Mouse (Mus musculus) layer of hippocampus, adult 2 months (tissue): ENCODE data around the gene Rhoj. TPM values are rescaled to one million over a fixed set of nuclear protein-coding genes. Genes with fewer than 3 reads are reported as not detected.

ENCODE experiments used
- DNase-seq, 2 experiments: peaks; one replicate each; pipeline ENCODE4 v3.0.0; 2022; ENCODE audit warnings: low spot score in 2 of 2
- H3K27ac ChIP-seq: fragments of 200-600 bp; 2 replicates; pipeline ENCODE4 v1.8.1; 2022
- H3K4me3 ChIP-seq: fragments of 200-600 bp; 2 replicates; pipeline ENCODE4 v1.8.1; 2022; ENCODE audit warnings: mild to moderate bottlenecking
- CTCF ChIP-seq: fragments of 200-600 bp; conservative IDR thresholded peaks from 2 replicates; pipeline ENCODE4 v1.8.1; 2022; ENCODE audit warnings: antibody characterized with exemption, mild to moderate bottlenecking, moderate library complexity
- total RNA-seq, 2 experiments: library from RNA; stranded (reverse); gene quantifications; 2 replicates each; pipeline ENCODE4 v1.2.3; 2021

Gene Rhoj
- total RNA-seq, 2 experiments from 2014 or later: 4.1 to 4.8 TPM

DNA sequence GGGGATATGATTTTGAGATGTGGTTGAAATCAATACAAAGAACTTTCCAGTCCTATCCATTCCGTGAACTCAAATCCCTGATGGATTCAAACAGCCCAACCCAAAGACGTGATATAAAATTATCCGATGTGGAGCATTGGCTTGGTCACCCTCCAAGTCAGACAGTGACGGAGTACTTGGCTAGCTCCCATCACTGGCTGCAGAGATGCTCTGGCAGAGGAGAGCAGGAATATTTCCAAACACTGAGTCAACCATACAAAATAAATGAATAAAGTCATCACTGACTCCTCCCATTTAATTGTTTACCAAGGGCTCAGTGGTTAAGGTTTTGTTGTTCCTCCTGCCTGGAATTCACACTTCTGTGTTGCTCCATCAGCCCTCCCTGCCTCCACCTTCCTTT lies 50.6 kb downstream of the Rhoj start:
- no peak for TF ChIP-seq CTCF

DNA sequence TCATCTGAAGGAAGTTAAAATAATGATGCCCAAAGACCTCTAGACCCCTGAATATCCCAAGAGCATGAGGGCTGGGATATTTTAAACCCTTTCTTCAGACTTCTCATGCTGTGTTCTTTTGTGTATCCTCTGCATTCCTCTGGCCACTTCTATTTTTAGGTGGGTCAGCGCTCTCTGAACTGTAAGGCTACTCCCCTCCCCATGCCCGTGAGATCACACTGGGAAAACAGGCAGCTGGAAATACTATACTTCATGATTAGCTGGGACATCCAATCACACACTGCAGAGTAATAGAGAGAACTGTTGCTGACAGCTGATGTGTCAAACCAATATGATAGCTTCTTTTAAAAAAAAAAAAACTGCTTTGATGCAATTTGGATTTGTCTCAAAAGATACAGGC lies 51.4 kb downstream of the Rhoj start:
- H3K4me3 ChIP-seq: no peak overlapping the region
- TF ChIP-seq CTCF: no peak
- H3K27ac ChIP-seq: no peak overlapping the region
- no peak for DNase-seq

More for the DNA sequence above, 50.6 kb downstream of the Rhoj start:
- H3K27ac ChIP-seq: no peak overlapping the region
- DNase-seq: peak in 1 of 2 experiments; percentile 37
- H3K4me3 ChIP-seq: no peak overlapping the region

DNA sequence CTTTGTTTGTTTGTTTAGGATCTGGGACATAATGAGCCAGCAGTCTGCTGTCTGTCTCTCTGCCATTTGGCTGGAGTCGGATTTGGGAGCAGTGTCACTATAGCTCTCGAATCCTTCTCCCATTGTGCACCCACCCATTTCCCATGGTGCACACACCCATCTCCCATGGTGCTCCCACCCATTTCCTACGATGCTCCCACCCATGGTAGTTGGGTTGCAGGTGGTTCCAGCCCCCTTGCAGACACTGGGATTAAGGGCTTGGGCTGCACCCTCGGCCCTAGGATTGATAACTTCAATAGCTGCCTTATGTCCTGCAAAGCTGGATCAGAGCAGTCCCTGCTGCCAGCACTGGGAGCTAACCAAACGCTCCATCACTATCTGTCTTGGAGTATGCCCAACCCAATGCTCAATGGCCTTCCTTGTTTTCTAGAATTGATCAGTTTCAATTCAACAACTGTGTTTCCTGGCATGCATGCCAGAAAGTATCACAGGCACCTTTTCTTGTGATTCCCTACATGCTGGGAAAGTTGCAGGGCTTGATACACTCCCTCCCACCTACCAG lies 51.9 kb downstream of the Rhoj start:
- H3K27ac ChIP-seq: no peak overlapping the region; the same call in 1 of the 2 replicates
- no peak overlapping the region for H3K4me3 ChIP-seq
- TF ChIP-seq CTCF: no peak
- DNase-seq: peak in 1 of 2 experiments; percentile 12

DNA sequence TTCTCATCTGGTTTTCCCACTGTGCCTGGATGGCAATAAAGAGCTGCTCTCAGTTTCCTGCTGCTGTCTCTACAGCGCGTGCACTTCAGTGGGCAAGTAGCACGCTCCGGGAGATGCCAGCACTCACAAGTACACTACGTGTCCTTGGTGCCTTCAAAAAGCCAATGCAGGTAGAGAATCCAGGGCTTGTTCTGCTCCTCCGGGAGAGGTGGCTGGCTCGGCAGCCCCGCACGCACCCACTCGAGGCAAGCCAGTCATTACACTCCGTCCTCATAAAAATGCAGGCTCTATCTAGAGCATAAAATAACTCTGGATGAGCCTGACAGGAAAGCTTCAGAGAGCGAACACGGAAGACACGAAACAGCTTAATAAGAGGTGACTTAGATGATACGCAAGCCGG lies 54.3 kb downstream of the Rhoj start:
- no peak for DNase-seq
- Histone ChIP-seq H3K4me3 (no peak overlapping the region), H3K27ac (no peak overlapping the region)
- TF ChIP-seq CTCF: no peak

DNA sequence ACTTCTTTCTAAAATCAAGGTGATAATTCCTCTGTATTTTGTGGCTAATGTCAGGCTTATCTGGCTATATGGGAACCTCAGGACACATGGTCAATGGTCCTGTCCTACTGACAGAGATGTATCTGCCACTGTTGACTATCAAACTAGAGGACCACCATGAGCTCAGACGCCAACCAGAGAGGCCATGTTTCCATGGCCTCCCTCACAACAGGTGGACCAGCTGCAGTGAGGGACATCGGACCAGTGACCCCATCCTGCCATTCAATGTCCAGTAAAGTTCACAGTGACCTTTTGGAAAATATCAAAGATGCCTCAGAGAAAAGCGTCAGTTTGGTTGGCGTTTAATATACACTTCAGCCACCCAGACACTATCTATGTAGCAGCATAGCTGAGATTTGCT lies 56.3 kb downstream of the Rhoj start:
- H3K27ac ChIP-seq: no peak overlapping the region
- TF ChIP-seq CTCF: no peak
- no peak for DNase-seq

DNA sequence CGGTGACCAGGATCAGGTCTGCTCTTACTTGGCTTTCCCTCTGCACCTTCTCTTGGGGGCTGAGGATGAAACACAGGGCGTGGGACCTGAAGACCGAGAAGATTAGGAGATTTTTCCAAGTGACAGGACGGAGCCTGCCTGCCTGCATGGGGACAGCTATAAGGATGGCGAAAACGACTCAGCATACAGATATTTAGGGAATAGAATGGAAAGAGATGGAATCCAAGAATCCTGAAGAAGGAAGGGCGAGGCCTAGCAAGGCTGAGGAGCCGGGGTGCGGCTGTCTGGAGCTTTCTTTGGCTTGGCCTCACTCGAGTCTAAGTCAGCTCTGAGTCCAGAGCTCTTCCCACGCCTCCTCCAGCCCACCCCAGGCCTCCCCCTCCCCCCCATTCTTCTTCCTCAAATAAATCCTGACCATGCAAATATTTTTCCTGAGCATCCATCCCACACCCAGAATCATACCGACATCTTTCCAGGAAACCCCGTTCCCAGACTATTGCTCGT lies 57.6 kb downstream of the Rhoj start:
- no peak for DNase-seq
- Histone ChIP-seq H3K27ac (no peak overlapping the region), H3K4me3 (no peak overlapping the region)
- no peak for TF ChIP-seq CTCF

More for the DNA sequence above, 56.3 kb downstream of the Rhoj start:
- H3K4me3 ChIP-seq: no peak overlapping the region

DNA sequence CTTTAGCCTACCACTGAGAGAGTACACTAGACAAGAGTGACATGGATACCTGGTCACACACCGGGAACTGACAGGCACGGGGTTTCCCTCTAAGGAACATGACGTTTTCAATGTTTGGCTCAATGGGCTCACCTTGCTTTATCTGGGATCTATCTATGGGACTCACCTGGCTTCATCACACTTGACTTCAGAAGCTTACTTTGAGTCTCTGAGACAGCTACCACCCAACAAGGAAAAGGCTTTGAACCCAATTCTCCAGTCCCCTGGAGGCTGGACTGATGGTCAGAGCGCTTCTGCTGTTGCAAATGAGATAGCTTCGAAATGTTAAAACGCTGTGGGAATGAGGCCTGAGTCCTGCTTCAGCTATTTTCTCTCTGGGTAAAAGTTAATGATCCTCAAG lies 59.2 kb downstream of the Rhoj start:
- TF ChIP-seq CTCF: no peak
- no peak overlapping the region for H3K4me3 ChIP-seq
- no peak overlapping the region for H3K27ac ChIP-seq
- DNase-seq: no peak

DNA sequence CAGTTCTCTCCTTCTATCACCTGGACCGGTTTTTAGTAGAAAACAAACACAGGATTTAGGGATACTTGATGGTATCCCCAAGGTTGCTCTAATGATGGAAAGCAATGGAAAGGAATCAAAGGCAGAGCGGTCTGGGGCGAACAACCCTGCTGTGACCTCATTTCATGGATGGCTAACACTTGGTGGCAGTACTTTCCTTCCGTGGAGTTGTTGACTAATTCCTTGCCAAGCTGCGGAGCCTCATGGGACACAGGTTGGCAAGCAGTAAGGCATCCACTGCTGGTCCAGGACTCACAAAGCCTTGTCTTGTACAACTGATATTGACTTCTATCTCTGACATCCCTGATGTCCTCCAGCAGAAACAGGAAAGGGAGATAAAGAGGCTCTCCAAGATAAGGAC lies 60.4 kb downstream of the Rhoj start:
- DNase-seq: no peak
- TF ChIP-seq CTCF: no peak
- Histone ChIP-seq H3K4me3 (no peak overlapping the region), H3K27ac (no peak overlapping the region)

DNA sequence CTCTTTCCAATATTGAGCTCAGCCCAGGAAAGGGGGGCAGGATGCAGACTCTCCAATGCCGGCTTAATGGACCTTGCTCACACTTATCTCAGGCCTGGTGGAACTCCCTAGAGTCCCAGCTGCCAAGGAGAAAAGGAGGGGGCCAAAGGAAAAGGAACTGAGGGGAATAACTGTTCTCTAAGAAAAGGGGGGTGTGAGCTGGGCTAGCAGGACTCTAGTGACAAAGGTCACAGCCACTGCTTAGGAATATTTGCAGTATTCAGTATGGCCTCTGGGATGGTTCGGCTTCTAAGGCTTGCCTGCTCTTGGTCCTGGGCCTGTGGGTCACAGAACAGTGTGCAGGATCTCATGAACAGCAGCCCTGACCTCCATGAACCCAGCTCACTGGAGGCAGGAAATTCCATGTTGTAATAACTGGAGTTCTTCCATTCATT lies 61.3 kb downstream of the Rhoj start:
- Histone ChIP-seq H3K27ac (no peak overlapping the region), H3K4me3 (no peak overlapping the region)
- no peak for TF ChIP-seq CTCF
- no peak for DNase-seq

DNA sequence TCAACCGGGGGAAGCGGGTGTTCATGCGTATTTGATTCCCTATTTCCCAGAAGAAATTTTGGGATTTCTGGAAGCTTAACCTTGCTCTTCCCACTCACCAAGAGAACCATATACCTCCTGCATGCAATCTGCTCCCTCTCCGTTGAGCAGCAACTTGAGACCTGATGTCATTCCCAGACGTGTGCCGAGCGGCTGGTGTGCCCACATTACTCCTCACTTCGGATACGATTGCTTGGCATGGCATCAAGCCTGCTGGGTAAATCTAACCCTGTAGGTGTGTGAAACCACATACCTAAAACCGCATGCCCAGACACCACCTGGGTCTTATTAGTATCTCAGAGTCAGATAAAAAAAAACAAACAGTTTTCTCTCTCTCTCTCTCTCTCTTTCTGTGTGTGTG lies 66.3 kb downstream of the Rhoj start:
- TF ChIP-seq CTCF: no peak
- DNase-seq: no peak

DNA sequence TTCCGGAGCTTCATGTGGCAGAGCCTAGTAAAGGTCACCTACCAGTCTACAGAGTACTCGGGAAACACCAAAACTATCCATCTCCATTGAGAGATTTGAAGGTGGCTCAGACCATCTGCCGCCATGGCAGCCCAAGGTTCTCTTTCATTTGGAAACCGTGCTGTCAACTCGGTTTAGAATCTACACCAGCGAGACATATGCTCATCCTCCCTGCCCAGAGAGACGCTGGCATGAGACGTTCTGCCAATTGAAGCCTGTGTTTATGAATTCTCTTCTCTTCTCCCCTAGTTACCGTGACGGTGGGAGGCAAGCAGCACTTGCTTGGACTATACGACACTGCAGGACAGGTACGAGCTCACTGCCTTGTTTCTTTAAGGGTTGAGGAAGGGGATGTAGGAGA lies 66.9 kb downstream of the Rhoj start:
- no peak for TF ChIP-seq CTCF
- no peak for DNase-seq
- no peak overlapping the region for H3K27ac ChIP-seq
- H3K4me3 ChIP-seq: no peak overlapping the region

More for the DNA sequence above, 66.3 kb downstream of the Rhoj start:
- no peak overlapping the region for H3K27ac ChIP-seq
- no peak overlapping the region for H3K4me3 ChIP-seq

DNA sequence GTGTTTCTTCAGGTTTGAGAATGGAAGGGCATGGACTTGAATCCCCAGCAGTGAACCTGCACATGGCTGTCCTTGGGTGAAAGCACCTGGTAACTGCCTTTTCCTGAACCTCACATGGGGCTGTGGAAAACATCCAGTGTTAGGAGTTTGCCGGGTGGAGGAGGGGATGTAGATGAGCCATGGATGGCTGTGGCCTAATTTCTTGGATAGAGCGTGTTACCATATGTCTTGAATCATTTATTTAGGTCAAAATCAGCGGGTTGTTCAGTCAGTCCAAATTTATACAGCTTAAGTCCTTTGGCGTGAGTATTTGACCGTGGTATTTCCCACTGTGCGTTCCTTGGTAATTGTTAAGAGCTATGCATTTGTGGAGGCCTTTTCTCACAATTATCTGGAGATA lies 68.0 kb downstream of the Rhoj start:
- TF ChIP-seq CTCF: no peak
- Histone ChIP-seq H3K27ac (no peak overlapping the region), H3K4me3 (no peak overlapping the region)
- no peak for DNase-seq

DNA sequence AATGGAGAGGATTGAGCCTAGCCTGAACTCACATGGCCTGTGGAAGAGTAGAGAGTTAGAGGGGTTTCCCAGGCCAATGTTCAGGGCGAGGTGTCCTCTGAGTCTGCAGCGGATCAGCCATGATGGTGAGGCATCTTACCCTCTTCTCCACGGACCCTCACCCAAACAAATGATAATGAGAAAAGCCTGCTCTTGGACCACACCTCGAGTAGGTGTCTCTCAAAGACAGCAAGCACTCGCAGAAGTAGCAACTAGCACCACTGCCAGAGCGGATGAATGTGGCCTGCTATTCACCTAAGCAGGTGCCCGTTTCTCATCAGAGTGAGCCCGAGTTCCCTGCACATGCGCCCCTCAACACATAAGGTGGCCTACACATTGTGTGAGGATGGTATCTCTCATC lies 78.6 kb downstream of the Rhoj start:
- Histone ChIP-seq H3K4me3 (no peak overlapping the region), H3K27ac (no peak overlapping the region)
- DNase-seq: no peak
- TF ChIP-seq CTCF: no peak

DNA sequence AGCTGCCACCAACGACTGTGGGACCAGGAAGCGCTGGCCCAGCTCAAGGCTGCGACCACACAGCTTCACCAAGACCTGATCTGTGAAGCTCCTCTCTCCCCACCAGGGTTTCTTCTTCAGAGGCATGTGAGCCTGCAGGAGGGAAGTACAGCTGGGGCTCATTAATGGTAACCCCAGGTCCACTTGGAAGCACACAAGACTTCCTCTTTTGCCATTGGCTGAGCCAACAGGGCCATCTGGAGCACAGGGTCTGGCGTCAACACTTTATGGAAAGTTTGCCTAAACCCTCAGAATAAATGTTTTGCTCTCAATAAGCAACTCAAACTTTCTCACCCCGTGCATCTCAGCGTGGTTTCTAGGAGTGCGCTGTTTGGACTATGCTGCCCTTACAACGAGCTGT lies 79.0 kb downstream of the Rhoj start:
- TF ChIP-seq CTCF: no peak
- Histone ChIP-seq H3K27ac (no peak overlapping the region), H3K4me3 (no peak overlapping the region)
- no peak for DNase-seq
